Mouse (Mus musculus) neural tube, embryonic 11.5 days (tissue): ENCODE measurements around the gene Gimap3. TPM values are rescaled to one million over a fixed set of nuclear protein-coding genes. Genes with fewer than 3 reads are reported as not detected.

Experiments used
- ATAC-seq: fragments of 200-750 bp; cut with Nextera tagmentation; 2 replicates; pipeline ENCODE4 v1.8.0; 2017; ENCODE audit warnings: moderate number of reproducible peaks, mild to moderate bottlenecking, moderate TSS enrichment, moderate library complexity; ENCODE audit not compliant: insufficient read depth, low FRiP score, low TSS enrichment
- DNase-seq: peaks from one replicate; pipeline ENCODE4 v3.0.0-alpha.2; 2015; ENCODE audit warnings: low spot score
- H3K27ac ChIP-seq: fragments of 300-500 bp; sonication (generic); 2 replicates; pipeline ENCODE4 v1.5.1; 2014; ENCODE audit warnings: low read depth, mild to moderate bottlenecking, low read length
- H3K27me3 ChIP-seq: fragments of 300-500 bp; sonication (generic); 2 replicates; pipeline ENCODE4 v1.6.1; 2014; ENCODE audit warnings: mild to moderate bottlenecking, low read length, mixed read lengths; ENCODE audit not compliant: control insufficient read depth, insufficient read depth
- H3K36me3 ChIP-seq: fragments of 300-500 bp; sonication (generic); 2 replicates; pipeline ENCODE4 v1.6.1; 2014; ENCODE audit warnings: mild to moderate bottlenecking, low read length, moderate library complexity, mixed read lengths; ENCODE audit not compliant: control insufficient read depth, insufficient read depth
- H3K4me1 ChIP-seq: fragments of 300-500 bp; sonication (generic); 2 replicates; pipeline ENCODE4 v1.6.1; 2014; ENCODE audit warnings: low read length, mixed read lengths; ENCODE audit not compliant: control insufficient read depth, insufficient read depth
- H3K4me2 ChIP-seq: fragments of 300-500 bp; sonication (generic); 2 replicates; pipeline ENCODE4 v1.6.1; 2014; ENCODE audit warnings: low read depth, mild to moderate bottlenecking, moderate library complexity
- H3K4me3 ChIP-seq: fragments of 300-500 bp; sonication (generic); 2 replicates; pipeline ENCODE4 v1.5.1; 2014; ENCODE audit warnings: low read depth, low read length
- H3K9ac ChIP-seq: fragments of 300-500 bp; sonication (generic); 2 replicates; pipeline ENCODE4 v1.6.1; 2014; ENCODE audit warnings: mild to moderate bottlenecking, low read length
- H3K9me3 ChIP-seq: fragments of 300-500 bp; sonication (generic); 2 replicates; pipeline ENCODE4 v1.6.1; 2016; ENCODE audit warnings: low read length; ENCODE audit not compliant: control insufficient read depth
- WGBS: fragments of 180-500 bp; shearing (Covaris S2); extraction: QIAGEN DNeasy Blood & Tissue Kit; methylation state at CpG from one replicate; pipeline ENCODE4 v1.1.7; 2014; 5-methylcytosine and 5-hydroxymethylcytosine counted together
- polyA plus RNA-seq: library from polyadenylated mRNA; unstranded; fragments of >200 nt; fragmentation: Nextera tagmentation; extraction: Ambion mirVana; gene quantifications from 2 replicates; pipeline ENCODE4 v1.2.1, GENCODE M21; 2014

Gene Gimap3
- not detected in 2 replicates for polyA plus RNA-seq

- no peak within 1 kb of the TSS for H3K4me3 ChIP-seq
- no peak for ATAC-seq
These were observed at the start of gene Gimap3 for GRCm38 (mm10) chr6:48770696-48771095. TSS of gene Gimap3 (minus strand) at chr6:48770851.

GRCm38 (mm10) chr6:48817815-48818214 lies 47.2 kb upstream of the Gimap3 start:
- no peaks in the 10 kb centered on the region for H3K27me3 ChIP-seq
- no peak overlapping the region for H3K4me2 ChIP-seq
- ATAC-seq (no peak), DNase-seq (peak; percentile 77)
- WGBS = 9% methylated on average over 6 of the region's 6 CpGs
- no peaks in the 10 kb centered on the region for H3K36me3 ChIP-seq
- no peaks in the 10 kb centered on the region for H3K9me3 ChIP-seq
- no peak overlapping the region for H3K4me3 ChIP-seq
- H3K4me1 ChIP-seq = no peaks in the 10 kb centered on the region
- H3K27ac ChIP-seq = no peak overlapping the region
- no peak overlapping the region for H3K9ac ChIP-seq

More at GRCm38 (mm10) chr6:48770696-48771095, at the start of gene Gimap3:
- 92% methylated on average over 3 of the region's 3 CpGs for WGBS
- no peak within 1 kb of the TSS for H3K27ac ChIP-seq
- no peak within 1 kb of the TSS for H3K4me2 ChIP-seq
- no peaks in the 10 kb centered on the region for H3K4me1 ChIP-seq
- H3K36me3 ChIP-seq = no peaks in the 10 kb centered on the region
- no peak for DNase-seq
- no peaks in the 10 kb centered on the region for H3K27me3 ChIP-seq
- no peak within 1 kb of the TSS for H3K9ac ChIP-seq
- H3K9me3 ChIP-seq = no peaks in the 10 kb centered on the region

GRCm38 (mm10) chr6:48815013-48815412 lies 44.4 kb upstream of the Gimap3 start:
- H3K27ac ChIP-seq = no peak overlapping the region
- no peaks in the 10 kb centered on the region for H3K4me1 ChIP-seq
- no peak overlapping the region for H3K9ac ChIP-seq
- no peak for DNase-seq
- H3K27me3 ChIP-seq = no peaks in the 10 kb centered on the region
- H3K4me3 ChIP-seq = no peak overlapping the region
- H3K9me3 ChIP-seq = no peaks in the 10 kb centered on the region
- H3K36me3 ChIP-seq = no peaks in the 10 kb centered on the region
- H3K4me2 ChIP-seq = no peak overlapping the region
- ATAC-seq = no peak

GRCm38 (mm10) chr6:48809494-48810219 lies 39.0 kb upstream of the Gimap3 start:
- Histone ChIP-seq H3K4me1 (no peaks in the 10 kb centered on the region), H3K27me3 (no peaks in the 10 kb centered on the region), H3K9me3 (no peaks in the 10 kb centered on the region), H3K4me2 (no peak overlapping the region), H3K27ac (no peak overlapping the region), H3K4me3 (no peak overlapping the region), H3K9ac (no peak overlapping the region), H3K36me3 (no peaks in the 10 kb centered on the region)
- 74% methylated on average over 3 of the region's 3 CpGs for WGBS
- DNase-seq (no peak), ATAC-seq (no peak)

GRCm38 (mm10) chr6:48806746-48807145 lies 36.1 kb upstream of the Gimap3 start:
- Histone ChIP-seq H3K36me3 (no peaks in the 10 kb centered on the region), H3K4me1 (no peaks in the 10 kb centered on the region), H3K27ac (no peak overlapping the region), H3K27me3 (no peaks in the 10 kb centered on the region), H3K4me3 (no peak overlapping the region), H3K4me2 (no peak overlapping the region), H3K9ac (no peak overlapping the region), H3K9me3 (no peaks in the 10 kb centered on the region)
- WGBS = 89% methylated on average over 3 of the region's 3 CpGs
- ATAC-seq (no peak), DNase-seq (no peak)

- WGBS = 86% methylated on average over 5 of the region's 5 CpGs
- no peak overlapping the region for H3K27ac ChIP-seq
- DNase-seq = no peak
- no peaks in the 10 kb centered on the region for H3K36me3 ChIP-seq
- H3K4me2 ChIP-seq = no peak overlapping the region
- no peaks in the 10 kb centered on the region for H3K9me3 ChIP-seq
- H3K27me3 ChIP-seq = no peaks in the 10 kb centered on the region
- no peak overlapping the region for H3K9ac ChIP-seq
- no peaks in the 10 kb centered on the region for H3K4me1 ChIP-seq
- H3K4me3 ChIP-seq = no peak overlapping the region
- ATAC-seq = no peak
These were observed 33.7 kb upstream of the Gimap3 start for GRCm38 (mm10) chr6:48804346-48804745.

GRCm38 (mm10) chr6:48803406-48804051 lies 32.9 kb upstream of the Gimap3 start:
- H3K4me3 ChIP-seq = no peak overlapping the region
- DNase-seq (no peak), ATAC-seq (no peak)
- H3K9ac ChIP-seq = no peak overlapping the region
- no peaks in the 10 kb centered on the region for H3K27me3 ChIP-seq
- H3K27ac ChIP-seq = no peak overlapping the region
- no peaks in the 10 kb centered on the region for H3K9me3 ChIP-seq
- H3K4me2 ChIP-seq = no peak overlapping the region
- no peaks in the 10 kb centered on the region for H3K36me3 ChIP-seq
- no peaks in the 10 kb centered on the region for H3K4me1 ChIP-seq

- no peak overlapping the region for H3K27ac ChIP-seq
- 81% methylated on average over 1 of the region's 1 CpGs for WGBS
- ATAC-seq = no peak
- no peak overlapping the region for H3K9ac ChIP-seq
- H3K27me3 ChIP-seq = no peaks in the 10 kb centered on the region
- no peaks in the 10 kb centered on the region for H3K4me1 ChIP-seq
- H3K9me3 ChIP-seq = no peaks in the 10 kb centered on the region
- H3K4me2 ChIP-seq = no peak overlapping the region
- no peak overlapping the region for H3K4me3 ChIP-seq
- DNase-seq = no peak
- no peaks in the 10 kb centered on the region for H3K36me3 ChIP-seq
These were observed 31.2 kb upstream of the Gimap3 start for GRCm38 (mm10) chr6:48801897-48802296.

- ATAC-seq (no peak), DNase-seq (no peak)
- 84% methylated on average over 2 of the region's 2 CpGs for WGBS
- H3K4me2 ChIP-seq = no peak overlapping the region
- H3K36me3 ChIP-seq = no peaks in the 10 kb centered on the region
- no peak overlapping the region for H3K27ac ChIP-seq
- no peak overlapping the region for H3K9ac ChIP-seq
- no peaks in the 10 kb centered on the region for H3K4me1 ChIP-seq
- no peak overlapping the region for H3K4me3 ChIP-seq
- no peaks in the 10 kb centered on the region for H3K9me3 ChIP-seq
- H3K27me3 ChIP-seq = no peaks in the 10 kb centered on the region
These were observed 17.2 kb upstream of the Gimap3 start for GRCm38 (mm10) chr6:48787867-48788266.
